Mouse (Mus musculus) thymus, postnatal 14 days (tissue): Measurements from ENCODE around the gene Ubp1.
A peak's percentile ranks its signal among the peaks of the same experiment; 100 is the strongest.

Source experiments
- DNase-seq: peaks from one replicate; pipeline ENCODE4 v3.0.0; 2021

The Ubp1 gene

DNA sequence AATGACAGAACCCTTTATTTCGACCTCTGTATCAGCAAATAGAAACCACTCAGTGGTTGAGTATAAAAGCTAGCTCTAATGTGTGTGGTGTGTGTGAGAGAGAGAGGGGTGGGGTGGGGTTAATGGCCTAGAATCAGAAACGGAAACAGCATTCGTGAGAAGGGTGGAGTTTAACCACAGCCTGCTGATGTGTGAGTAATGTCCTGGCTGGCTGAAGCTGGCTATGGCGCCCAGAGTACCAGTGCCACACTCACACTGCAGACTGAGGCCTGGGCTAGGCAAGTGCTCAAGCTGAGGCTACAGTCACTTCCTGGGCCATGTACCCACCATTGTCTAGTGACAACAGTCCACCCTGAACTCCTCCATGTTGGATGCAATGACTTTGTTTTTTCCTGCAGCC is 85.7 kb downstream of the Ubp1 start:
- DNase-seq, result no peak

DNA sequence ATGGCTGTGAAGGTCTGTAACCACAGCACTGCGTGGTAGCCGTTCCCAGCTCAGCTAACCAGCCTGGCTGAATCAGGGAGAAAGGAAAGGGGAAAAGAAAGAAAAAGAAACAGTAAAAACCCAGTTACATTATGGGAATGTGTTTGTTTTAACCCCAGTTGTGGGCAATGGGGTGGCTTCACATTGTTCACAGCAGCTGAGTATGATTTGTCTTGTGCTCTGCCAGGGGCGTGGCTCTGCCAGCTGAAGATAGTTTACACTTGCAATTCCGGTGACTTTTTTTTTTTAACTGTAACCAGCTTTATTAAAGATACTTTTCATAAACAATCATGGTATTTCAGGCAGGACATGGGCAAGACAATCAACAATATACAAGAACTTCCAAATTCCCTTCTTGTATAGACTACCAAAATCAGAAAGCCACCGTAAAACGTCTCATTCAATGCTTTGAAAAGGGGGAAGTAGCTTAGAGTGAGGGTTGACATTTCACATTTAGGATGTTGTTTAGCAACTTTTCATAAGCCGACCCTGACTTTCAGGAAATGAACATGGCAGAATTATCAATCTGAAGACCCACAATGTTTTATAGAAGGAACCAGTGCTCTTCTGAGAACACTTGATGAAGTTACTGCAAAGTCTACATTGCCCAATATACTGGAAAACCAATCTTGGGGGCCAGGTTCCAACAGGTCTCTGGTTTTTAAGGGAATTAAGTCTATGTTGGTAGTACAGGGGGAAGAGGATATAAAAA is 88.5 kb downstream of the Ubp1 start:
- no peak for DNase-seq

DNA sequence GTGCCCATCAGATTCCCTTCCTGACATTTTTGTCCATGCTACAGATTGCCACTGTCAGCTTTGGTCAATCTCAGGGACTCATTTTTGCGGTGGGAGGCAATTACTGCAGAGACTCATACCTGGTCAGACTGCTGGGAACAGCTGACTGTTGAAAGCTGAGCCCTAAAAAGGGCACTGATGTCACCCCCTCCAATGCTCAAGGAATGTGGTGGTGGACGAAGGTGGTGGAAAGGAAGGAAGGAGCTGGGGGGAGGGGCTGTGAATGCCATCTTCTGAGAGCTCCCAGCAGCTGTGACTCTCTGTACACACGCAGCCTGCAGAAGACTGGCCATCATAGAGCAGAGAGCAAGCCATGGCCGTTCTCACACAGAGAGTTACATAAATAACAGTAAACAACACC is 91.4 kb downstream of the Ubp1 start:
- DNase-seq, result no peak

DNA sequence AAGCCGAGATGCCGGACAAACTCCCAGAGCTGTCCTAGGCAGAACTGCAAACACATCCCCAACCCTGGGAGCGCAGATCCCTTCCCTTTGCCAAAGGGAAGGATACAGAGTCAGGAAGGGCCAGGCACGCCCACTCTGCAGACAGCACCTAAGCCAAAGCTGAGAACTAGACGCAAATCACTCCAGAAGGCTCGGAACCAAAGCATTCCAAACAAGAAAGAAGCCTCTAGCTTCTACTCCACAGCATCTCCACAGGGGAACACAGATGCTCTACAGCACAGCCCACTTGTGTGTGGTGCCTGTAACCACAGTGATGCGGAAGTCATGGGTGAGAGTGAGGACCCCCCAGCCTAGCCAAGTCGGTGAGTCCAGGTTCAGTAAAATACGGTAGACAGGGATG is 94.4 kb downstream of the Ubp1 start:
- no peak for DNase-seq

DNA sequence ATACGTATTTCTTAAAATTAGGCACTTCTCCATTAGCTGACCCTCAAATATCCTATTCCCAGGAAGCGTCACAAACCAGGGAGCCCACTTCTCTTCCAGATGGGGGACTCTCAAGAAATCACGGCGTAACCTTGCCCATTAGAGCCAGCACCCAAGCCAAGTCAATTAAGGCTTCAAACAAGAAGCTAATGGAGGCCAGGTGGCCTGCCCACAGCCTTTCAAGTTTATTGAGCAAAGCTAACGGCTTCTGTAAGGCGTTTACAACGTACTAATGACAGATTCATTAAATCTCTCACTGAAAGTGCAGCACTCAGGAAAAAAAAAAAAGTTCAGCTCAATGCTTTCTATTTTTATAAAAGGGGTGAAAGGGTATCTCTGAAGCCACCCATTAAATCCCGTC is 95.1 kb downstream of the Ubp1 start:
- DNase-seq, result no peak

DNA sequence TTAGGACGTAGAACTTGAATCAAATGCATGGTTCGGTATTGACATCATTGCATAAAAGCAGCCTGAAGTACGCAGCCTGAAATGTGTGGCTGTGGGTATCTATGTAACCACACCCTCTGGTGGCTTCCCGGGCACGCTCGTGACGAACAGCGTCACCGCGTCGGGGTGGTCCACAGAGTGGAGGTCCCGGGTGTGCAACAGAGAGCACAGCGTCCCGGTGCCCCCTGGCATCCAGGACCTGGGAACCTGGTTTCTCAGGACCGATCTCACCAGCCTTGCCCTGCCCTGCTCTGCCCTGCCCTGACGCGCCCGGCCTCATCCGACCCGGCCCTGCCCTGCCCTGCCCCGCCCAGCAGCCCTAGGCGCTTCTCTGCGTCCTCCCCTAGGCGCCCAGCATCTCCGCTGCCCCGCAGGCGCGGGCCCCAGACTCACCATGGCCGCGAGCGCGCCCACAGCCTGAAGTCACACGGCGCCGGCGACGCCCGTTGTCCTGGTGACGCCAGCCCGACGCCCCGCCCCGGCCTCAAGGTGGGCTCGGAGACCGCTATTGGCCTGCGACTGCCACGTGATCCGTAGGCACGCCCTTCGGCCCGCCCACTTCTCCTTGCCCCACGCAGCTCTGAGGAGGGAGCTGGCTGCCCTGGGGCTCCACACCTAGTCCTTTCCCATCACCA is 95.7 kb downstream of the Ubp1 start:
- peak; percentile 88 for DNase-seq
